In genomic region chr5:110401101-110401500, GRCm38 (mm10) we compare ENCODE assay signal across 11 mouse cellular contexts. TPM values are rescaled to one million over a fixed set of nuclear protein-coding genes. Genes with fewer than 3 reads are reported as not detected.
"Had no signal": no experiment of that assay in that cellular context is flagged by ENCODE, and none has a peak within 500 bp of the region (broad histone marks: within the 10 kb centered on the region; RNA-seq: fewer than 3 reads in every experiment).

No protein-coding gene starts in this region.

- ATAC-seq: lung, postnatal 0 days; midbrain, embryonic 13.5 days had no signal

- DNase-seq: kidney, postnatal 25 days; lung, adult 2 months; lung, postnatal 36 days; thymus, postnatal 4 days had no signal

RNA-seq across cellular contexts. Expression of gene Lrcol1, which starts 56.6 kb away (rescaled TPM):
- total RNA-seq: layer of hippocampus, postnatal 25 days; left cerebral cortex, adult 2 months; left cerebral cortex, postnatal 14 days; megakaryocyte progenitor cell, adult 5-6 weeks; midbrain, postnatal 0 days had no signal

RNA-seq across cellular contexts. Expression of gene P2rx2, which starts 58.1 kb away (rescaled TPM):
- total RNA-seq: megakaryocyte progenitor cell, adult 5-6 weeks had no signal
